Mouse (Mus musculus) liver, postnatal 0 days (tissue): ENCODE measurements around the gene Lamtor2.

Source experiments
- CTCF ChIP-seq: sonication (generic); IDR thresholded peaks from 2 replicates; pipeline ENCODE4 v1.5.1; 2016; ENCODE audit warnings: antibody characterized with exemption, low read depth
- EP300 ChIP-seq: IDR thresholded peaks from 2 replicates; pipeline ENCODE4 v1.6.1; 2016; ENCODE audit warnings: antibody characterized with exemption, low read depth, mild to moderate bottlenecking

DNA sequence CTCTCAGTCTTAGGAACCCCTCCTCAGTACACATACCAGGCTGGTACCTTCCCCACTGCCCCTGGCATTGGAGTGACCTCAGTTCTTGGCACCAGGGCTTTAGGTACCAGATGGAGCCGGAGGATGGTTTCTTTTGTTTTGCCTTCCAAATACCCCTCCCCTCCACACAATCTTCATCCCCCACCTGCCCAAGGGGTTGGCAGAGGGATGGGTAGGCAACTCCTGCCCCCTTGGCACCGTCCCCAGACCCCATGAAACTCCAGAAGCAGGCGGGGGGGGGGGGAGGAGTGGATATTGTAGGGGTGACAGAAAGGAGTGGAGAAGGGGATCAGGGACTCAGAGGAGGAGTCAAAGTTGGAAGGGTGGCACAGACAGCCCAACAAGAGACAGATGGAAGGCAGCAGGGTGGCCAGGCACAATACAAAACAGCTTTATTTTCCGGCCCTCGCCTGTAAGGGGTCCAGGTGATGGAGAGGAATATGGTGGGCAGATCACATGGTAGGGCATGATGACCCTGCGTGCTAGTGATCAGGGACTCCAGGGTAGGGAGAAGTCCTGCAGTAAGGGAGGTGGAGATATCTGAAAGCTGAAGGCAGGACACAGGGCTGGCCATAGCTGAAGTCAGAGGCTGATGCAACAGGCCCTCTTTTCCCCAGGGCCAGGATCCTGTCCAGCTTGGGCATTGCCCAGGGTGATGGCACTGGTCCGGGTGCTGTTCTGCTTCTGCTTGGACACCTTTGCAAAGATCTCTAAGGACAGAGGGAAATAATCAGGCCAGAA, 11.1 kb downstream of the Lamtor2 start:
- TF ChIP-seq CTCF (no peak), EP300 (no peak)
